In the genomic region with DNA sequence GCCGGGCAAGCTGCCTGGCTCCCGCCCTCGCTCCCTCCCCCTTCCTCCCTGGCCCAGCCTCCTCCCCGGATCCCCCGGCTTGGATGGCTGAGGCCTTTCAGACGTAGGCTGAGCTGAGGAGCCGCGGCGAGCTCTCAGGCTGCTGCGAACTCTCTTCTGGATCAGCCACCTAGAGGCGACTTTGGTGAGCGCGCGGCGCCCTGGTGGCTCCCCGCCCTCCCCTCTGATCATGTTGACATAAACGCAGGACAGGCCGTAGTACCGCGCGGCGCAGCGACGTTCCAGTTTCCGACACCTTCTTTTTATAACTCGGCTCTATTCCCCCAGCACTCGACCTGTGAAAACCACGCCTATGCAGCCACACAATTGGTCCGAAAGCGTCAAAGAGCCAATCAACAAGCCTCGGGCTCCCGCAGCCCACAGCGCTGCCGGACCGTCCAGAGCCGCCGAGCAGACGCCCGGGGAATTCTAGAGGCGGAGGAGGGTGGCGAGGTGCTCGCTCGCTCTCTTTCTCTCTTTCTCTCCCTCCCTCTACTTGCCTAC, we compare ENCODE assay signal across 7 mouse cellular contexts. TPM values are rescaled to one million over a fixed set of nuclear protein-coding genes. Genes with fewer than 3 reads are reported as not detected.
DNase-seq lines count a peak whose midpoint lies in the region; ATAC-seq and TF ChIP-seq lines count a peak whose summit lies in the region.

A gene (plus strand): TSS at position 104 of the 543 bp plus-strand sequence.

- peak within 1 kb of the TSS; percentile 96 for H3K27ac ChIP-seq in embryonic facial prominence, embryonic 11.5 days (replicated peaks; ENCODE audit: low read depth, low read length)
- peak within 1 kb of the TSS; percentile 96 for H3K27ac ChIP-seq in intestine, postnatal 0 days (ENCODE audit: low read depth, low read length)
- H3K27ac ChIP-seq in midbrain, embryonic 12.5 days (replicated peaks) = no peak within 1 kb of the TSS

- peaks cover 6% of the 10 kb centered on the region for H3K4me1 ChIP-seq in embryonic facial prominence, embryonic 11.5 days (ENCODE audit: control insufficient read depth, insufficient read depth, low read length)
- peaks cover 4% of the 10 kb centered on the region; the same call in 1 of the 2 replicates for H3K4me1 ChIP-seq in intestine, postnatal 0 days (replicated peaks; ENCODE audit: control insufficient read depth, insufficient read depth, low read length)
- peaks cover 10% of the 10 kb centered on the region for H3K4me1 ChIP-seq in midbrain, embryonic 12.5 days

- DNase-seq in adrenal gland, postnatal 36 days = peak; percentile 96
- peak; percentile 96 for DNase-seq in embryonic facial prominence, embryonic 11.5 days (ENCODE audit: low spot score)
- DNase-seq in heart, adult 11 months = peak; percentile 100
- peak; percentile 87 for DNase-seq in left cerebral cortex, postnatal 4 days
- DNase-seq in spleen, postnatal 4 days (ENCODE audit: low spot score in 2 of 2) = peak; percentile 37 to 69

- peak; percentile 94 for ATAC-seq in embryonic facial prominence, embryonic 11.5 days (replicated peaks; ENCODE audit: insufficient number of reproducible peaks, low FRiP score, low TSS enrichment, low read depth)
- ATAC-seq in intestine, postnatal 0 days = peak; percentile 95
- ATAC-seq in midbrain, embryonic 12.5 days (ENCODE audit: low FRiP score, low read depth) = peak; percentile 95

- under 1% methylated on average over 43 of the region's 43 CpGs for WGBS in embryonic facial prominence, embryonic 11.5 days
- WGBS in intestine, postnatal 0 days = under 1% methylated on average over 43 of the region's 43 CpGs
- under 1% methylated on average over 43 of the region's 43 CpGs for WGBS in midbrain, embryonic 12.5 days

- peaks cover 24% of the 10 kb centered on the region for H3K27me3 ChIP-seq in embryonic facial prominence, embryonic 11.5 days (ENCODE audit: control insufficient read depth, insufficient read depth, low read length)
- H3K27me3 ChIP-seq in intestine, postnatal 0 days (replicated peaks; ENCODE audit: control insufficient read depth, insufficient read depth, low read length) = peaks cover 23% of the 10 kb centered on the region; the same call in 1 of the 2 replicates
- peaks cover 97% of the 10 kb centered on the region for H3K27me3 ChIP-seq in midbrain, embryonic 12.5 days

- TF ChIP-seq CTCF in intestine, postnatal 0 days (IDR thresholded peaks at IDR 0.05; ENCODE audit: low read depth) = peak; percentile 86

- H3K4me2 ChIP-seq in embryonic facial prominence, embryonic 11.5 days (ENCODE audit: low read depth, low read length) = peak within 1 kb of the TSS; percentile 75
- peak within 1 kb of the TSS; percentile 84 for H3K4me2 ChIP-seq in intestine, postnatal 0 days (replicated peaks; ENCODE audit: low read depth)
- H3K4me2 ChIP-seq in midbrain, embryonic 12.5 days (replicated peaks) = peak within 1 kb of the TSS; percentile 54

- no peaks in the 10 kb centered on the region for H3K9me3 ChIP-seq in embryonic facial prominence, embryonic 11.5 days (replicated peaks; ENCODE audit: control insufficient read depth, low read length)
- H3K9me3 ChIP-seq in intestine, postnatal 0 days (ENCODE audit: control insufficient read depth) = no peaks in the 10 kb centered on the region
- H3K9me3 ChIP-seq in midbrain, embryonic 12.5 days = no peaks in the 10 kb centered on the region

- peak within 1 kb of the TSS; percentile 92 for H3K9ac ChIP-seq in embryonic facial prominence, embryonic 11.5 days (replicated peaks; ENCODE audit: low read length)
- peak within 1 kb of the TSS; percentile 93 for H3K9ac ChIP-seq in intestine, postnatal 0 days (ENCODE audit: low read depth, low read length)
- peak within 1 kb of the TSS; percentile 37 for H3K9ac ChIP-seq in midbrain, embryonic 12.5 days (replicated peaks)

- intact Hi-C loops in left cerebral cortex, postnatal 4 days (cut with DNase I) = loop anchor here (5.0 kb wide), 1 partner anchor 793 kb away; no protein-coding TSS in a partner anchor

- peak within 1 kb of the TSS; percentile 62 for H3K4me3 ChIP-seq in embryonic facial prominence, embryonic 11.5 days (ENCODE audit: low read depth, low read length)
- H3K4me3 ChIP-seq in intestine, postnatal 0 days (ENCODE audit: low read depth, low read length) = peak within 1 kb of the TSS; percentile 72
- peak within 1 kb of the TSS; percentile 32 for H3K4me3 ChIP-seq in midbrain, embryonic 12.5 days

- H3K36me3 ChIP-seq in embryonic facial prominence, embryonic 11.5 days (replicated peaks; ENCODE audit: control insufficient read depth, insufficient read depth, low read depth, low read length) = no peaks in the 10 kb centered on the region
- no peaks in the 10 kb centered on the region; the same call in 1 of the 2 replicates for H3K36me3 ChIP-seq in intestine, postnatal 0 days (ENCODE audit: control insufficient read depth, insufficient read depth)
- H3K36me3 ChIP-seq in midbrain, embryonic 12.5 days = no peaks in the 10 kb centered on the region

RNA-seq across cellular contexts. Expression of the gene that starts here (rescaled TPM):
- total RNA-seq in adrenal gland, postnatal 36 days (2021) = 100 to 1,000 TPM; 268 to 342 TPM
- polyA plus RNA-seq in embryonic facial prominence, embryonic 11.5 days (2014; fragmentation: Nextera tagmentation; extraction: Ambion mirVana) = 36.9 and 39.8 TPM in 2 replicates
- 30.6 and 42.6 TPM in 2 replicates for polyA plus RNA-seq in intestine, postnatal 0 days (2015; fragmentation: Nextera tagmentation; extraction: Ambion mirVana)
- total RNA-seq in left cerebral cortex, postnatal 4 days (2021) = 1 to 10 TPM; 3.7 to 4.4 TPM
- polyA plus RNA-seq in midbrain, embryonic 12.5 days (2016; fragmentation: Nextera tagmentation; extraction: Ambion mirVana) = 2.1 and 2.2 TPM in 2 replicates

Comparison
In these comparisons a context has a peak if more than half of its experiments do, and no peak if none do; other contexts are left out.
1. RNA of the gene that starts here (total RNA-seq): 268 to 342 TPM in adrenal gland, postnatal 36 days; 3.7 to 4.4 TPM in left cerebral cortex, postnatal 4 days; every median in the first group is over 10 times any median in the second.
2. H3K9ac ChIP-seq: peak in every context shown above with its lines; median percentile 93 in intestine, postnatal 0 days; 92 in embryonic facial prominence, embryonic 11.5 days; 37 in midbrain, embryonic 12.5 days.
3. Peak in every context shown above with its lines, with median percentiles within 50 percentile points of each other: DNase-seq, ATAC-seq, H3K4me2 ChIP-seq and H3K4me3 ChIP-seq.